17 mouse cellular contexts compared by ENCODE assay signal in the genomic region with DNA sequence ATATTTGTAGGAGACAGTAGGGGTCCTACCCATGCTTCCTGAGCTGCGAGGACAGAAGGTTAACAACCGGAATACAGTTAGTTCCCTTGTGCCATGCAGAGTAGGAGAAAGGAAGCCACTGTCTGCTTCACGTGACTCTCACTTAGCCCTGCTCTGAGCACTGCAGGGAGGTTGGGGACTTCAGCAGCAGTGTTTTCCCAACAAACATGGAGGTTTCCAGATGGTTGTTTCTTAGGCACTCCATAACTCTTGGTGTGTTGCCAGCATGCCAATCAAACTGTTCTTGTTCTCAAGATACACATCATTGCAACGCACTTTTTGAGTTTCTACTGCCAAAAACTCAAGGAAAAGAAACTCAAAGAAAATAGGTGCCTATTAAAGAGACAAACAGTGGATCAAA.
"Had no signal": no experiment of that assay in that cellular context is flagged by ENCODE, and none has a peak within 500 bp of the region (broad histone marks: within the 10 kb centered on the region; RNA-seq: fewer than 3 reads in every experiment).

No protein-coding gene starts in this region.

- DNase-seq: kidney, adult 9 months; kidney, postnatal 36 days; lung, adult 2 months; lung, postnatal 4 days; retina, postnatal 1 day; right cerebral cortex, postnatal 4 days; spleen, adult 18-20 months; thymus, postnatal 36 days had no signal

- H3K27me3 ChIP-seq: liver, embryonic 15.5 days; midbrain, embryonic 15.5 days; neural tube, embryonic 12.5 days had no signal

- ATAC-seq: lung, postnatal 0 days; midbrain, embryonic 15.5 days had no signal

- H3K4me2 ChIP-seq: liver, embryonic 11.5 days; liver, embryonic 15.5 days; midbrain, embryonic 15.5 days; neural tube, embryonic 12.5 days had no signal

- H3K4me1 ChIP-seq: limb, embryonic 10.5 days; liver, embryonic 15.5 days; midbrain, embryonic 10.5 days; midbrain, embryonic 15.5 days; neural tube, embryonic 12.5 days had no signal

- H3K9me3 ChIP-seq: limb, embryonic 10.5 days; liver, embryonic 15.5 days; midbrain, embryonic 10.5 days; midbrain, embryonic 15.5 days; neural tube, embryonic 12.5 days had no signal

- H3K27ac ChIP-seq: kidney, postnatal 0 days; layer of hippocampus, adult 2 months; limb, embryonic 10.5 days; liver, embryonic 15.5 days; midbrain, embryonic 10.5 days; midbrain, embryonic 15.5 days; neural tube, embryonic 12.5 days had no signal

- H3K36me3 ChIP-seq: liver, embryonic 15.5 days; midbrain, embryonic 10.5 days; midbrain, embryonic 15.5 days; neural tube, embryonic 12.5 days had no signal

- H3K9ac ChIP-seq: liver, embryonic 15.5 days; midbrain, embryonic 15.5 days; neural tube, embryonic 12.5 days had no signal

- H3K4me3 ChIP-seq: layer of hippocampus, adult 2 months; limb, embryonic 10.5 days; liver, embryonic 15.5 days; midbrain, embryonic 10.5 days; midbrain, embryonic 15.5 days; neural tube, embryonic 12.5 days had no signal
